Mouse (Mus musculus): ENCODE data around the gene Pknox1.

DNA sequence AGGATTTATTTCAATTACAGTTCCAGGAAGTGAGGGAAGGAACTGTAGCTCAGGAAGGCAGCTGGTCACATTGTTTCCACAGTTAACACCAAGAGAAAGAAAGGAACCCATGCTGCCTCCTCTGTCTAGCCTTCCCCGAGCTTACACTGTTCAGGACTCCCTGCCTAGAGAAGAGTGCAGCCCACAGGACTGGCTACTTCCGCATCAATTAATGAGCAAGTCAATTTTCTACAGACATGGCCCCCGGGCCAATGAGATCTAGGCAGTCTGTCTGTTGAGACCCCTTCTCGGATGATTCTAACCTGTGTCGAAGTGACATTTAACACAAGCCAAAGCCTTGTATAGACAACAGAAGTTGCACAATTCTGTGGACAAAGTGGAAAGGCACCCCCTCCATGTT, 70.4 kb downstream of the Pknox1 start:
- TF ChIP-seq CTCF (IDR thresholded peaks at IDR 0.05; ENCODE audit: insufficient read depth, low read length) (no peak), POLR2A (IDR thresholded peaks at IDR 0.05; ENCODE audit: borderline replicate concordance, extremely low read depth, low read depth, low read length) (no peak)
